Mouse (Mus musculus): Measurements from ENCODE around the gene 4930518I15Rik. TPM values are rescaled to one million over a fixed set of nuclear protein-coding genes. Genes with fewer than 3 reads are reported as not detected.

The 4930518I15Rik gene
- polyA plus RNA-seq, 1 experiment from 2014 or later, result 8.0 TPM

DNA sequence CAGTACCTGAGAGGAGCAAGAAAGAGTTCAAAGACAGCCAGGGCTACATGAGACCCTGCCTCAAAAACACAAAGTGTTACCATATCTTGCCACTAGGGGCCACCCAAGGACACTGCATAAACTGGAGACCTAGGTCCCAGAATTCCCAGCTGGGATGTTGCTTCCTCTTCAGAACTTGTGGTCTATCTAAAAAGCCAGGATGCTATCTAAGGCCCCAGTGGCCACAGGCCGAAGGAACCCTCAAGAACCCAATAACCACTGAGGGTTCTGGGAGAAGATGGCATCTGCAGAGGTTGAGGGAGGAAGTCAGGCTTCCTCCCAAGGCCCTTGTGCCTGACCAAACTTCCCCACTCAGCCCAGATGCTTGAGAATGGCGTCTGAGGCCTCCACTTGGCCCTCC is 48.2 kb downstream of the 4930518I15Rik start:
- H3K9me3 ChIP-seq (ENCODE audit: low read length), result no peaks in the 10 kb centered on the region
- WGBS, result 46% methylated on average over 2 of the region's 2 CpGs
- no peaks in the 10 kb centered on the region for H3K27me3 ChIP-seq (ENCODE audit: insufficient read depth, low read length)
- H3K9ac ChIP-seq (replicated peaks; ENCODE audit: low read length), result peak overlapping the region; percentile 45; the same call in 1 of the 2 replicates
- H3K4me2 ChIP-seq (replicated peaks; ENCODE audit: low read depth, low read length), result no peak overlapping the region
- H3K36me3 ChIP-seq (ENCODE audit: insufficient read depth, low read length), result no peaks in the 10 kb centered on the region
- no peak overlapping the region for H3K27ac ChIP-seq (ENCODE audit: low read length)
- H3K4me1 ChIP-seq (ENCODE audit: insufficient read depth, low read length), result peaks cover 17% of the 10 kb centered on the region
- H3K4me3 ChIP-seq (ENCODE audit: low read length), result no peak overlapping the region
- 0 out of 2 replicates have a peak, but pooled peaks have one; percentile 14 for ATAC-seq (ENCODE audit: low FRiP score, low TSS enrichment)

- 61% methylated on average over 6 of the region's 6 CpGs for WGBS
- no peak overlapping the region for H3K4me3 ChIP-seq (ENCODE audit: low read length)
- no peak overlapping the region for H3K4me2 ChIP-seq (replicated peaks; ENCODE audit: low read depth, low read length)
- no peak overlapping the region for H3K9ac ChIP-seq (replicated peaks; ENCODE audit: low read length)
- H3K36me3 ChIP-seq (ENCODE audit: insufficient read depth, low read length), result no peaks in the 10 kb centered on the region
- no peak overlapping the region for H3K27ac ChIP-seq (ENCODE audit: low read length)
- no peak for ATAC-seq (ENCODE audit: low FRiP score, low TSS enrichment)
- no peaks in the 10 kb centered on the region for H3K9me3 ChIP-seq (ENCODE audit: low read length)
- H3K27me3 ChIP-seq (ENCODE audit: insufficient read depth, low read length), result no peaks in the 10 kb centered on the region
- peaks cover 4% of the 10 kb centered on the region; the same call in 1 of the 2 replicates for H3K4me1 ChIP-seq (ENCODE audit: insufficient read depth, low read length)
Observed at GRCm38 (mm10) chr2:156806886-156807285, 50.9 kb downstream of the 4930518I15Rik start.

Other genes starting within 250 kb of the 4930518I15Rik start
- 68.2 and 68.5 TPM in 2 replicates for gene Dlgap4, start 244.2 kb downstream of the 4930518I15Rik start, polyA plus RNA-seq (2015; fragmentation: Nextera tagmentation; extraction: Ambion mirVana)
- gene Myl9, start 82.5 kb downstream of the 4930518I15Rik start, polyA plus RNA-seq (2015; fragmentation: Nextera tagmentation; extraction: Ambion mirVana), result 447 and 578 TPM in 2 replicates
- 69.5 and 71.1 TPM in 2 replicates for gene Tgif2, start 17.9 kb downstream of the 4930518I15Rik start, polyA plus RNA-seq (2015; fragmentation: Nextera tagmentation; extraction: Ambion mirVana)
- gene Rab5if, start 5.2 kb upstream of the 4930518I15Rik start, polyA plus RNA-seq (2015; fragmentation: Nextera tagmentation; extraction: Ambion mirVana), result 167 and 168 TPM in 2 replicates
- 0.14 and 0.36 TPM in 2 replicates for gene Sla2, start 29.2 kb upstream of the 4930518I15Rik start, polyA plus RNA-seq (2015; fragmentation: Nextera tagmentation; extraction: Ambion mirVana)
- 57.7 and 57.9 TPM in 2 replicates for gene Ndrg3, start 134.1 kb upstream of the 4930518I15Rik start, polyA plus RNA-seq (2015; fragmentation: Nextera tagmentation; extraction: Ambion mirVana)
- 37.9 and 40.2 TPM in 2 replicates for gene Dsn1, start 149.2 kb upstream of the 4930518I15Rik start, polyA plus RNA-seq (2015; fragmentation: Nextera tagmentation; extraction: Ambion mirVana)
- 2.5 and 3.6 TPM in 2 replicates for gene Soga1, start 221.3 kb upstream of the 4930518I15Rik start, polyA plus RNA-seq (2015; fragmentation: Nextera tagmentation; extraction: Ambion mirVana)
- gene Tldc2, start 229.1 kb upstream of the 4930518I15Rik start, polyA plus RNA-seq (2015; fragmentation: Nextera tagmentation; extraction: Ambion mirVana), result 0.53 and 0.71 TPM in 2 replicates

Measured in kidney, embryonic 16.5 days (tissue).